In genomic region chr11:72214591-72215409, GRCm38 (mm10) we compare ENCODE assay signal across 7 mouse cellular contexts. TPM values are rescaled to one million over a fixed set of nuclear protein-coding genes. Genes with fewer than 3 reads are reported as not detected.
DNase-seq lines count a peak whose midpoint lies in the region; ATAC-seq and TF ChIP-seq lines count a peak whose summit lies in the region.

No protein-coding gene starts in this region.

- TF ChIP-seq POLR2A in small intestine, adult 2 months (IDR thresholded peaks at IDR 0.05; ENCODE audit: low read depth, low read length), result peak; percentile 74

- peak; percentile 96 for DNase-seq in adrenal gland, adult 2 months
- DNase-seq in embryo, embryonic 11.5 days (ENCODE audit: low read depth, low spot score), result peak; percentile 94
- peak; percentile 85 to 94 for DNase-seq in gastrocnemius, postnatal 4 days (ENCODE audit: low spot score in 2 of 2)
- DNase-seq in left cerebral cortex, postnatal 4 days, result peak; percentile 98

- intact Hi-C loops in left cerebral cortex, postnatal 4 days (cut with DNase I), result no loop called here

- WGBS in intestine, postnatal 0 days, result under 1% methylated on average over 51 of the region's 51 CpGs
- WGBS in midbrain, embryonic 12.5 days, result under 1% methylated on average over 51 of the region's 51 CpGs
- WGBS in small intestine, adult 2 months, result under 1% methylated on average over 51 of the region's 51 CpGs

- ATAC-seq in intestine, postnatal 0 days, result peak; percentile 94
- peak; percentile 96 for ATAC-seq in midbrain, embryonic 12.5 days (ENCODE audit: low FRiP score, low read depth)

- H3K9ac ChIP-seq in intestine, postnatal 0 days (ENCODE audit: low read depth, low read length), result peak overlapping the region; percentile 71
- peak overlapping the region; percentile 85 for H3K9ac ChIP-seq in midbrain, embryonic 12.5 days (replicated peaks)

- TF ChIP-seq CTCF in intestine, postnatal 0 days (IDR thresholded peaks at IDR 0.05; ENCODE audit: low read depth), result peak; percentile 23; the same call in 1 of the 2 replicates
- TF ChIP-seq CTCF in small intestine, adult 2 months (IDR thresholded peaks at IDR 0.05; ENCODE audit: extremely low read depth, insufficient read length, insufficient replicate concordance, low read depth, low read length), result no peak

- H3K4me1 ChIP-seq in intestine, postnatal 0 days (replicated peaks; ENCODE audit: control insufficient read depth, insufficient read depth, low read length), result 0 out of 2 replicates have a peak, but pooled peaks cover 2% of the 10 kb centered on the region
- H3K4me1 ChIP-seq in midbrain, embryonic 12.5 days, result peaks cover 20% of the 10 kb centered on the region
- peaks cover 6% of the 10 kb centered on the region; the same call in 1 of the 2 replicates for H3K4me1 ChIP-seq in small intestine, adult 2 months (ENCODE audit: control insufficient read depth, insufficient read depth, insufficient read length, low read length)

- peak overlapping the region; percentile 65 for H3K4me3 ChIP-seq in intestine, postnatal 0 days (ENCODE audit: low read depth, low read length)
- peak overlapping the region; percentile 63 for H3K4me3 ChIP-seq in midbrain, embryonic 12.5 days
- peak overlapping the region; percentile 83 for H3K4me3 ChIP-seq in small intestine, adult 2 months (ENCODE audit: low read depth, low read length)

- H3K36me3 ChIP-seq in intestine, postnatal 0 days (ENCODE audit: control insufficient read depth, insufficient read depth), result peaks cover 21% of the 10 kb centered on the region
- peaks cover 25% of the 10 kb centered on the region for H3K36me3 ChIP-seq in midbrain, embryonic 12.5 days
- H3K36me3 ChIP-seq in small intestine, adult 2 months (ENCODE audit: control insufficient read depth, insufficient read depth, low read length), result peaks cover 11% of the 10 kb centered on the region

- H3K9me3 ChIP-seq in intestine, postnatal 0 days (ENCODE audit: control insufficient read depth), result no peaks in the 10 kb centered on the region
- no peaks in the 10 kb centered on the region for H3K9me3 ChIP-seq in midbrain, embryonic 12.5 days

- peak overlapping the region; percentile 74 for H3K27ac ChIP-seq in intestine, postnatal 0 days (ENCODE audit: low read depth, low read length)
- H3K27ac ChIP-seq in midbrain, embryonic 12.5 days (replicated peaks), result peak overlapping the region; percentile 69
- H3K27ac ChIP-seq in small intestine, adult 2 months (ENCODE audit: insufficient read depth, low read depth, low read length), result peak overlapping the region; percentile 65

- H3K4me2 ChIP-seq in intestine, postnatal 0 days (replicated peaks; ENCODE audit: low read depth), result peak overlapping the region; percentile 82
- H3K4me2 ChIP-seq in midbrain, embryonic 12.5 days (replicated peaks), result peak overlapping the region; percentile 82

- no peaks in the 10 kb centered on the region for H3K27me3 ChIP-seq in intestine, postnatal 0 days (replicated peaks; ENCODE audit: control insufficient read depth, insufficient read depth, low read length)
- no peaks in the 10 kb centered on the region for H3K27me3 ChIP-seq in midbrain, embryonic 12.5 days
- no peaks in the 10 kb centered on the region for H3K27me3 ChIP-seq in small intestine, adult 2 months (ENCODE audit: control insufficient read depth, insufficient read depth, low read length)

RNA-seq across cellular contexts. Expression of gene Med31, which starts 0.6 kb away (rescaled TPM):
- total RNA-seq in adrenal gland, adult 2 months (2021), result 10 to 100 TPM in 1 of 2 experiments, 1 to 10 TPM in 1; 9.4 to 11.6 TPM
- polyA plus RNA-seq in adrenal gland, adult 2 months (2012; rRNA removed), result 3.6 and 4.4 TPM in 2 replicates
- total RNA-seq in gastrocnemius, postnatal 4 days (2021), result 10 to 100 TPM; 10.8 to 12.0 TPM
- 23.9 and 25.5 TPM in 2 replicates for polyA plus RNA-seq in intestine, postnatal 0 days (2015; fragmentation: Nextera tagmentation; extraction: Ambion mirVana)
- total RNA-seq in left cerebral cortex, postnatal 4 days (2021), result 10 to 100 TPM; 13.8 to 14.6 TPM
- polyA plus RNA-seq in midbrain, embryonic 12.5 days (2016; fragmentation: Nextera tagmentation; extraction: Ambion mirVana), result 53.7 and 58.6 TPM in 2 replicates
- 2.4 and 3.7 TPM in 2 replicates for polyA plus RNA-seq in small intestine, adult 2 months (2012; rRNA removed)

RNA-seq across cellular contexts. Expression of gene Txndc17, which starts 7.5 kb away (rescaled TPM):
- 10 to 100 TPM; 76.6 to 77.6 TPM for total RNA-seq in adrenal gland, adult 2 months (2021)
- 9.6 and 13.0 TPM in 2 replicates for polyA plus RNA-seq in adrenal gland, adult 2 months (2012; rRNA removed)
- 10 to 100 TPM; 46.8 to 49.6 TPM for total RNA-seq in gastrocnemius, postnatal 4 days (2021)
- polyA plus RNA-seq in intestine, postnatal 0 days (2015; fragmentation: Nextera tagmentation; extraction: Ambion mirVana), result 642 and 665 TPM in 2 replicates
- 10 to 100 TPM; 54.9 to 61.7 TPM for total RNA-seq in left cerebral cortex, postnatal 4 days (2021)
- polyA plus RNA-seq in midbrain, embryonic 12.5 days (2016; fragmentation: Nextera tagmentation; extraction: Ambion mirVana), result 154 and 162 TPM in 2 replicates
- 40.3 and 86.5 TPM in 2 replicates for polyA plus RNA-seq in small intestine, adult 2 months (2012; rRNA removed)

RNA-seq across cellular contexts. Expression of gene 4933427D14Rik, which starts 7.5 kb away (rescaled TPM):
- total RNA-seq in adrenal gland, adult 2 months (2021), result 1 to 10 TPM; 6.0 to 6.4 TPM
- 3.1 and 3.3 TPM in 2 replicates for polyA plus RNA-seq in adrenal gland, adult 2 months (2012; rRNA removed)
- total RNA-seq in gastrocnemius, postnatal 4 days (2021), result 1 to 10 TPM; 4.7 to 5.9 TPM
- polyA plus RNA-seq in intestine, postnatal 0 days (2015; fragmentation: Nextera tagmentation; extraction: Ambion mirVana), result 4.3 and 4.8 TPM in 2 replicates
- total RNA-seq in left cerebral cortex, postnatal 4 days (2021), result 10 to 100 TPM; 36.3 to 37.6 TPM
- polyA plus RNA-seq in midbrain, embryonic 12.5 days (2016; fragmentation: Nextera tagmentation; extraction: Ambion mirVana), result 29.2 and 30.1 TPM in 2 replicates
- 1.3 and 2.5 TPM in 2 replicates for polyA plus RNA-seq in small intestine, adult 2 months (2012; rRNA removed)

RNA-seq across cellular contexts. Expression of gene Gm43951, which starts 8.2 kb away (rescaled TPM):
- total RNA-seq in adrenal gland, adult 2 months (2021), result under 1 TPM; 0.35 to 0.81 TPM
- 0.15 TPM in 1 of 2 replicates, not detected in the other for polyA plus RNA-seq in adrenal gland, adult 2 months (2012; rRNA removed)
- under 1 TPM; 0.61 to 0.65 TPM for total RNA-seq in gastrocnemius, postnatal 4 days (2021)
- not detected in 2 replicates for polyA plus RNA-seq in intestine, postnatal 0 days (2015; fragmentation: Nextera tagmentation; extraction: Ambion mirVana)
- 10 to 100 TPM; 11.8 to 12.6 TPM for total RNA-seq in left cerebral cortex, postnatal 4 days (2021)
- polyA plus RNA-seq in midbrain, embryonic 12.5 days (2016; fragmentation: Nextera tagmentation; extraction: Ambion mirVana), result 0.85 and 0.97 TPM in 2 replicates
- 0.19 TPM in 1 of 2 replicates, not detected in the other for polyA plus RNA-seq in small intestine, adult 2 months (2012; rRNA removed)

RNA-seq across cellular contexts. Expression of gene Slc13a5, which starts 52.2 kb away (rescaled TPM):
- under 1 TPM; 0.20 to 0.38 TPM for total RNA-seq in adrenal gland, adult 2 months (2021)
- polyA plus RNA-seq in adrenal gland, adult 2 months (2012; rRNA removed), result 0.08 and 0.12 TPM in 2 replicates
- under 1 TPM; 0.23 to 0.52 TPM for total RNA-seq in gastrocnemius, postnatal 4 days (2021)
- polyA plus RNA-seq in intestine, postnatal 0 days (2015; fragmentation: Nextera tagmentation; extraction: Ambion mirVana), result 0.17 and 0.22 TPM in 2 replicates
- total RNA-seq in left cerebral cortex, postnatal 4 days (2021), result 1 to 10 TPM; 7.2 to 9.8 TPM
- 0.29 and 0.33 TPM in 2 replicates for polyA plus RNA-seq in midbrain, embryonic 12.5 days (2016; fragmentation: Nextera tagmentation; extraction: Ambion mirVana)
- polyA plus RNA-seq in small intestine, adult 2 months (2012; rRNA removed), result not detected in 2 replicates

Comparison
In these comparisons a context has a peak if more than half of its experiments do, and no peak if none do; other contexts are left out.
1. Peak in every context shown above with its lines: DNase-seq, ATAC-seq, H3K4me3 ChIP-seq and H3K27ac ChIP-seq.